Mouse (Mus musculus): ENCODE results near the gene Serpina1e.

DNA sequence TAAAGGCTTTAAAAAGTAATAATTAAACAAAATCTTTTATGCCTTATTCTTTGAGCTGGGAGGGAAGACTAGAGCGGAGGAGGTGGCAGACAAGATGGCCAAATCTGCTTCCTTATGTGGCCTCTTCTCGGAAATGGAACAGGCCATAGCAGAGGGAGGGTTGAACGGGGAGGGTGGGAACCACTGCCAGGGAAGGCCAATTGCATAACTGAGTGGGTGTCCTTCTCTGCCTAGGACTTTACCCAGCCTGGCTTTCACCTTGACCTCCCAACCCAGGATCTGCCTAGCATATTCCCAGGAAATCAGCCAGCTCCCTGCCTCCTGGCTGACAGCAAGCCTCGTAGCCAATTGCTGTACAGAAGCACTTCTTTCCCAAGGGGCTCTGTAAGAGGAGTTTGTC, 4.5 kb upstream of the Serpina1e start:
- TF ChIP-seq POLR2A (IDR thresholded peaks at IDR 0.05; ENCODE audit: borderline replicate concordance, low read depth, low read length) = no peak
- TF ChIP-seq CTCF (IDR thresholded peaks at IDR 0.05; ENCODE audit: low read depth, low read length) = no peak
